Mouse (Mus musculus): Measurements from ENCODE around the gene Caskin1. TPM values are rescaled to one million over a fixed set of nuclear protein-coding genes. Genes with fewer than 3 reads are reported as not detected.

Gene Caskin1
- polyA plus RNA-seq, 1 experiment, result 1.7 TPM

GRCm38 (mm10) chr17:24548921-24549617, 60.7 kb downstream of the Caskin1 start:
- Histone ChIP-seq H3K4me1 (ENCODE audit: control insufficient read depth, insufficient read depth, low read length) (no peaks in the 10 kb centered on the region), H3K4me3 (ENCODE audit: low read depth, low read length) (peak overlapping the region; percentile 71), H3K27ac (ENCODE audit: insufficient read depth, low read length) (no peak overlapping the region), H3K36me3 (ENCODE audit: control insufficient read depth, insufficient read depth, low read length, poor library complexity, severe bottlenecking) (no peaks in the 10 kb centered on the region), H3K9me3 (replicated peaks; ENCODE audit: control insufficient read depth, insufficient read depth, low read length, poor library complexity, severe bottlenecking) (no peaks in the 10 kb centered on the region), H3K27me3 (ENCODE audit: control insufficient read depth, insufficient read depth, low read length, poor library complexity, severe bottlenecking) (no peaks in the 10 kb centered on the region), H3K9ac (ENCODE audit: low read depth, poor library complexity, severe bottlenecking) (peak overlapping the region; percentile 54)
- no peak for TF ChIP-seq EP300 (IDR thresholded peaks at IDR 0.05; ENCODE audit: insufficient read depth, low read depth, low read length)
- TF ChIP-seq CTCF (IDR thresholded peaks at IDR 0.05; ENCODE audit: low read depth, low read length), result no peak
- no peak for TF ChIP-seq POLR2A (IDR thresholded peaks at IDR 0.05; ENCODE audit: insufficient read depth, low read length)

- no peak within 1 kb of the TSS for H3K27ac ChIP-seq (ENCODE audit: insufficient read depth, low read length)
- no peaks in the 10 kb centered on the region for H3K4me1 ChIP-seq (ENCODE audit: control insufficient read depth, insufficient read depth, low read length)
- H3K9me3 ChIP-seq (replicated peaks; ENCODE audit: control insufficient read depth, insufficient read depth, low read length, poor library complexity, severe bottlenecking), result no peaks in the 10 kb centered on the region
- peak within 1 kb of the TSS; percentile 79 for H3K4me3 ChIP-seq (ENCODE audit: low read depth, low read length)
- H3K36me3 ChIP-seq (ENCODE audit: control insufficient read depth, insufficient read depth, low read length, poor library complexity, severe bottlenecking), result no peaks in the 10 kb centered on the region
- H3K27me3 ChIP-seq (ENCODE audit: control insufficient read depth, insufficient read depth, low read length, poor library complexity, severe bottlenecking), result no peaks in the 10 kb centered on the region
- H3K9ac ChIP-seq (ENCODE audit: low read depth, poor library complexity, severe bottlenecking), result peak within 1 kb of the TSS; percentile 81
- TF ChIP-seq POLR2A (IDR thresholded peaks at IDR 0.05; ENCODE audit: insufficient read depth, low read length) (peak; percentile 96), CTCF (IDR thresholded peaks at IDR 0.05; ENCODE audit: low read depth, low read length) (no peak), EP300 (IDR thresholded peaks at IDR 0.05; ENCODE audit: insufficient read depth, low read depth, low read length) (peak; percentile 25; the same call in 1 of the 2 replicates)
Observed at GRCm38 (mm10) chr17:24549618-24550415, 61.4 kb downstream of the Caskin1 start, which contains the start of gene Pkd1. Pkd1 (plus strand) TSS chr17:24549834.

DNA sequence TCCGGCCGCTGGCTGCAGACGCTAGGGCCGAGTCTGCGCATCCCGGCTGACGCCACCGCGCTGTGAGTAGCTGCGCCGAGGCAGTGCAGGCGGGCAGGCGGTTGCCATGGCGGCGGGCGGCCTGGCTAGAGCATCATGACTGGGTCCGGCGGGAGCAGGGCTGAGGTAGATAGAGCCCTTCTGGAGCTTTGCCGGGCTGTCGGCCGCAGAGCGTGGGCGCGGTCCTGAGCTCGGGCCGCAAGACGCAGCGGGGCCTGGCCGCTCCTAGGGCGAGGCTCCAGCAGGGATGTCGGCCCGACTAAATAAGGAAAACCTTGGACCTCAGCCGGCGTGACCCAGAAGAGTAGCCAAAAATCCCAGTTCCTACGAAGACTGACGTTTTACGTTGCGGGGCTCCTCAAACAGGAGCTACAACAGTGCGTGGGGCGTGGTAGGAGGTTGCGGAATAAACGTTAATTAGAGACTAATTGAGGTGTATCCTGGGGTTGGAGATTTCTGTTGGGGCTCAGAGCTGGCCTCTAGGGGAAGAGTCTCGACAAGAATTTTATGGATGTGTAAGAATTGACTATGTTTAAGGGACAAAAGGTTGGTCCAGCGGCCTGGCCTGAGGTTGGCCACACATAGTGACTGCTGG, 62.1 kb downstream of the Caskin1 start:
- TF ChIP-seq EP300 (IDR thresholded peaks at IDR 0.05; ENCODE audit: insufficient read depth, low read depth, low read length) (no peak), CTCF (IDR thresholded peaks at IDR 0.05; ENCODE audit: low read depth, low read length) (no peak), POLR2A (IDR thresholded peaks at IDR 0.05; ENCODE audit: insufficient read depth, low read length) (no peak)
- Histone ChIP-seq H3K27ac (ENCODE audit: insufficient read depth, low read length) (no peak overlapping the region), H3K4me1 (ENCODE audit: control insufficient read depth, insufficient read depth, low read length) (no peaks in the 10 kb centered on the region)

DNA sequence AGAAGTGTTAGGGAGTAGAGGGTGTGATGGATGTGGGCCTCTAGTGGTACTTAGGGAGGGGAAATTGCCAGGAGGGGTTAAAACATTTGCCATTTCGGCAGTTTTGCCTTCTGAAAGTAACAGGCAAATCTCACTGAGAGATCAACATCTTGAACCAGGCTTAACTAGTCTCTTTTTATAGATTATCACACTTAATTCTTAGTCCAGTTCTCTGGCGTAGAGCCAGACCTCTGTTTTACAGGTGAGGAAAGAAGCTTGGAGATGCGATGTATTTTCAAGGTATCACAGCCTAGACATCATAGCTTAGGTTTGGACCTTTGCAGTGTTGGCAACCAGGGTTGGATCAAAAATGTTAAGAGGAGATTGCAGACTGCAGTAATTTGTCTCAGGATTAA, 62.6 kb downstream of the Caskin1 start:
- no peaks in the 10 kb centered on the region for H3K4me1 ChIP-seq (ENCODE audit: control insufficient read depth, insufficient read depth, low read length)
- peak overlapping the region; percentile 81 for H3K9ac ChIP-seq (ENCODE audit: low read depth, poor library complexity, severe bottlenecking)
- H3K36me3 ChIP-seq (ENCODE audit: control insufficient read depth, insufficient read depth, low read length, poor library complexity, severe bottlenecking), result no peaks in the 10 kb centered on the region
- H3K9me3 ChIP-seq (replicated peaks; ENCODE audit: control insufficient read depth, insufficient read depth, low read length, poor library complexity, severe bottlenecking), result no peaks in the 10 kb centered on the region
- no peak overlapping the region for H3K27ac ChIP-seq (ENCODE audit: insufficient read depth, low read length)
- TF ChIP-seq POLR2A (IDR thresholded peaks at IDR 0.05; ENCODE audit: insufficient read depth, low read length) (no peak), EP300 (IDR thresholded peaks at IDR 0.05; ENCODE audit: insufficient read depth, low read depth, low read length) (no peak), CTCF (IDR thresholded peaks at IDR 0.05; ENCODE audit: low read depth, low read length) (no peak)
- no peaks in the 10 kb centered on the region for H3K27me3 ChIP-seq (ENCODE audit: control insufficient read depth, insufficient read depth, low read length, poor library complexity, severe bottlenecking)
- H3K4me3 ChIP-seq (ENCODE audit: low read depth, low read length), result peak overlapping the region; percentile 79

More for the DNA sequence above, 62.1 kb downstream of the Caskin1 start:
- H3K9me3 ChIP-seq (replicated peaks; ENCODE audit: control insufficient read depth, insufficient read depth, low read length, poor library complexity, severe bottlenecking), result no peaks in the 10 kb centered on the region
- no peaks in the 10 kb centered on the region for H3K36me3 ChIP-seq (ENCODE audit: control insufficient read depth, insufficient read depth, low read length, poor library complexity, severe bottlenecking)
- H3K9ac ChIP-seq (ENCODE audit: low read depth, poor library complexity, severe bottlenecking), result peak overlapping the region; percentile 81
- H3K4me3 ChIP-seq (ENCODE audit: low read depth, low read length), result peak overlapping the region; percentile 79
- H3K27me3 ChIP-seq (ENCODE audit: control insufficient read depth, insufficient read depth, low read length, poor library complexity, severe bottlenecking), result no peaks in the 10 kb centered on the region

GRCm38 (mm10) chr17:24557091-24557490, 68.7 kb downstream of the Caskin1 start:
- no peak for TF ChIP-seq CTCF (IDR thresholded peaks at IDR 0.05; ENCODE audit: low read depth, low read length)
- TF ChIP-seq EP300 (IDR thresholded peaks at IDR 0.05; ENCODE audit: insufficient read depth, low read depth, low read length), result no peak
- TF ChIP-seq POLR2A (IDR thresholded peaks at IDR 0.05; ENCODE audit: insufficient read depth, low read length), result no peak
- Histone ChIP-seq H3K36me3 (ENCODE audit: control insufficient read depth, insufficient read depth, low read length, poor library complexity, severe bottlenecking) (no peaks in the 10 kb centered on the region), H3K4me1 (ENCODE audit: control insufficient read depth, insufficient read depth, low read length) (peaks cover 1% of the 10 kb centered on the region), H3K9ac (ENCODE audit: low read depth, poor library complexity, severe bottlenecking) (no peak overlapping the region), H3K4me3 (ENCODE audit: low read depth, low read length) (no peak overlapping the region), H3K9me3 (replicated peaks; ENCODE audit: control insufficient read depth, insufficient read depth, low read length, poor library complexity, severe bottlenecking) (no peaks in the 10 kb centered on the region), H3K27ac (ENCODE audit: insufficient read depth, low read length) (no peak overlapping the region), H3K27me3 (ENCODE audit: control insufficient read depth, insufficient read depth, low read length, poor library complexity, severe bottlenecking) (no peaks in the 10 kb centered on the region)

Other genes with a start within 250 kb of the Caskin1 start
- 133 and 151 TPM in 2 replicates for gene Ccnf, start 237.1 kb upstream of the Caskin1 start, polyA plus RNA-seq (2011; ENCODE audit: insufficient read depth, insufficient read length, low read depth, missing spikeins)
- gene Abca17, start 137.5 kb upstream of the Caskin1 start, polyA plus RNA-seq (2011; ENCODE audit: insufficient read depth, insufficient read length, low read depth, missing spikeins), result not detected in 2 replicates
- gene Abca3, start 136.7 kb upstream of the Caskin1 start, polyA plus RNA-seq (2011; ENCODE audit: insufficient read depth, insufficient read length, low read depth, missing spikeins), result 15.1 and 15.4 TPM in 2 replicates
- 323 and 334 TPM in 2 replicates for gene Rnps1, start 74.0 kb upstream of the Caskin1 start, polyA plus RNA-seq (2011; ENCODE audit: insufficient read depth, insufficient read length, low read depth, missing spikeins)
- 46.4 and 46.7 TPM in 2 replicates for gene Eci1, start 62.0 kb upstream of the Caskin1 start, polyA plus RNA-seq (2011; ENCODE audit: insufficient read depth, insufficient read length, low read depth, missing spikeins)
- gene Dnase1l2, start 45.5 kb upstream of the Caskin1 start, polyA plus RNA-seq (2011; ENCODE audit: insufficient read depth, insufficient read length, low read depth, missing spikeins), result 0.42 and 0.99 TPM in 2 replicates
- gene E4f1, start 18.3 kb upstream of the Caskin1 start, polyA plus RNA-seq (2011; ENCODE audit: insufficient read depth, insufficient read length, low read depth, missing spikeins), result 13.0 and 15.3 TPM in 2 replicates
- 15.4 and 16.4 TPM in 2 replicates for gene Pgp, start 18.2 kb upstream of the Caskin1 start, polyA plus RNA-seq (2011; ENCODE audit: insufficient read depth, insufficient read length, low read depth, missing spikeins)
- gene Bricd5, start 14.7 kb upstream of the Caskin1 start, polyA plus RNA-seq (2011; ENCODE audit: insufficient read depth, insufficient read length, low read depth, missing spikeins), result not detected in 2 replicates
- gene Mlst8, start 9.5 kb upstream of the Caskin1 start, polyA plus RNA-seq (2011; ENCODE audit: insufficient read depth, insufficient read length, low read depth, missing spikeins), result 20.4 and 22.8 TPM in 2 replicates
- gene Traf7, start 39.3 kb downstream of the Caskin1 start, polyA plus RNA-seq (2011; ENCODE audit: insufficient read depth, insufficient read length, low read depth, missing spikeins), result 145 and 168 TPM in 2 replicates
- 1.2 and 1.5 TPM in 2 replicates for gene Rab26, start 45.6 kb downstream of the Caskin1 start, polyA plus RNA-seq (2011; ENCODE audit: insufficient read depth, insufficient read length, low read depth, missing spikeins)
- gene Pkd1, start 61.2 kb downstream of the Caskin1 start, polyA plus RNA-seq (2011; ENCODE audit: insufficient read depth, insufficient read length, low read depth, missing spikeins), result 13.0 and 14.8 TPM in 2 replicates
- 51.1 and 53.2 TPM in 2 replicates for gene Tsc2, start 144.0 kb downstream of the Caskin1 start, polyA plus RNA-seq (2011; ENCODE audit: insufficient read depth, insufficient read length, low read depth, missing spikeins)
- gene Nthl1, start 144.1 kb downstream of the Caskin1 start, polyA plus RNA-seq (2011; ENCODE audit: insufficient read depth, insufficient read length, low read depth, missing spikeins), result 21.5 and 27.2 TPM in 2 replicates
- 10.3 and 13.5 TPM in 2 replicates for gene Slc9a3r2, start 161.7 kb downstream of the Caskin1 start, polyA plus RNA-seq (2011; ENCODE audit: insufficient read depth, insufficient read length, low read depth, missing spikeins)
- gene Npw, start 169.9 kb downstream of the Caskin1 start, polyA plus RNA-seq (2011; ENCODE audit: insufficient read depth, insufficient read length, low read depth, missing spikeins), result 1.6 TPM in 1 of 2 replicates, not detected in the other
- gene Zfp598, start 181.1 kb downstream of the Caskin1 start, polyA plus RNA-seq (2011; ENCODE audit: insufficient read depth, insufficient read length, low read depth, missing spikeins), result 39.0 and 42.1 TPM in 2 replicates
- 8.1 and 8.9 TPM in 2 replicates for gene Syngr3, start 201.4 kb downstream of the Caskin1 start, polyA plus RNA-seq (2011; ENCODE audit: insufficient read depth, insufficient read length, low read depth, missing spikeins)
- gene Gfer, start 207.6 kb downstream of the Caskin1 start, polyA plus RNA-seq (2011; ENCODE audit: insufficient read depth, insufficient read length, low read depth, missing spikeins), result 79.6 and 84.0 TPM in 2 replicates
- gene Noxo1, start 207.6 kb downstream of the Caskin1 start, polyA plus RNA-seq (2011; ENCODE audit: insufficient read depth, insufficient read length, low read depth, missing spikeins), result 1.2 and 2.3 TPM in 2 replicates
- gene Tbl3, start 219.1 kb downstream of the Caskin1 start, polyA plus RNA-seq (2011; ENCODE audit: insufficient read depth, insufficient read length, low read depth, missing spikeins), result 43.3 and 44.4 TPM in 2 replicates
- gene Rnf151, start 229.5 kb downstream of the Caskin1 start, polyA plus RNA-seq (2011; ENCODE audit: insufficient read depth, insufficient read length, low read depth, missing spikeins), result not detected in 2 replicates
- gene Rps2, start 229.5 kb downstream of the Caskin1 start, polyA plus RNA-seq (2011; ENCODE audit: insufficient read depth, insufficient read length, low read depth, missing spikeins), result 1,670 and 1,851 TPM in 2 replicates
- 88.7 and 90.9 TPM in 2 replicates for gene Ndufb10, start 235.9 kb downstream of the Caskin1 start, polyA plus RNA-seq (2011; ENCODE audit: insufficient read depth, insufficient read length, low read depth, missing spikeins)
- 0.65 TPM in 1 of 2 replicates, not detected in the other for gene Rpl3l, start 239.2 kb downstream of the Caskin1 start, polyA plus RNA-seq (2011; ENCODE audit: insufficient read depth, insufficient read length, low read depth, missing spikeins)
- 27.8 and 34.5 TPM in 2 replicates for gene Msrb1, start 248.0 kb downstream of the Caskin1 start, polyA plus RNA-seq (2011; ENCODE audit: insufficient read depth, insufficient read length, low read depth, missing spikeins)

All from ES-Bruce4 (cell line).